Mouse (Mus musculus): ENCODE results near the gene Sgf29.

Gene Sgf29

GRCm38 (mm10) chr7:126642545-126643243 is 6.4 kb upstream of the Sgf29 start:
- DNase-seq (ENCODE audit: low spot score), result no peak

- DNase-seq (ENCODE audit: low spot score), result peak; percentile 16
Measured at GRCm38 (mm10) chr7:126643244-126643617, 5.9 kb upstream of the Sgf29 start.

GRCm38 (mm10) chr7:126644345-126644744 is 4.8 kb upstream of the Sgf29 start:
- DNase-seq (ENCODE audit: low spot score), result no peak

GRCm38 (mm10) chr7:126644914-126645313 is 4.2 kb upstream of the Sgf29 start:
- no peak for DNase-seq (ENCODE audit: low spot score)

- no peak for DNase-seq (ENCODE audit: low spot score)
Measured at GRCm38 (mm10) chr7:126645708-126646107, 3.4 kb upstream of the Sgf29 start.

GRCm38 (mm10) chr7:126648486-126648885 is 623 bp upstream of the Sgf29 start:
- DNase-seq (ENCODE audit: low spot score), result no peak

- no peak for DNase-seq (ENCODE audit: low spot score)
Measured at GRCm38 (mm10) chr7:126650852-126651251, 1.7 kb downstream of the Sgf29 start.

GRCm38 (mm10) chr7:126653991-126654390 is 4.9 kb downstream of the Sgf29 start:
- no peak for DNase-seq (ENCODE audit: low spot score)

GRCm38 (mm10) chr7:126655695-126656094 is 6.6 kb downstream of the Sgf29 start:
- DNase-seq (ENCODE audit: low spot score), result no peak

- no peak for DNase-seq (ENCODE audit: low spot score)
Measured at GRCm38 (mm10) chr7:126657522-126657921, 8.4 kb downstream of the Sgf29 start.

- DNase-seq (ENCODE audit: low spot score), result no peak
Measured at GRCm38 (mm10) chr7:126659771-126660170, 10.7 kb downstream of the Sgf29 start.

- DNase-seq (ENCODE audit: low spot score), result no peak
Measured at GRCm38 (mm10) chr7:126663646-126664045, 14.5 kb downstream of the Sgf29 start.

- DNase-seq (ENCODE audit: low spot score), result no peak
Measured at GRCm38 (mm10) chr7:126665269-126665668, 16.2 kb downstream of the Sgf29 start.

GRCm38 (mm10) chr7:126667495-126668090 is 18.5 kb downstream of the Sgf29 start:
- DNase-seq (ENCODE audit: low spot score), result no peak

GRCm38 (mm10) chr7:126668452-126668851 is 19.3 kb downstream of the Sgf29 start:
- no peak for DNase-seq (ENCODE audit: low spot score)

GRCm38 (mm10) chr7:126670152-126670551 is 21.0 kb downstream of the Sgf29 start:
- DNase-seq (ENCODE audit: low spot score), result no peak

- no peak for DNase-seq (ENCODE audit: low spot score)
Measured at GRCm38 (mm10) chr7:126672111-126672510, 23.0 kb downstream of the Sgf29 start.

- DNase-seq (ENCODE audit: low spot score), result no peak
Measured at GRCm38 (mm10) chr7:126675104-126675503, 26.0 kb downstream of the Sgf29 start.

- no peak for DNase-seq (ENCODE audit: low spot score)
Measured at GRCm38 (mm10) chr7:126676207-126676606, 27.1 kb downstream of the Sgf29 start, which contains the start of gene Sult1a1. Gene Sult1a1 (minus strand): TSS chr7:126676432.

- no peak for DNase-seq (ENCODE audit: low spot score)
Measured at GRCm38 (mm10) chr7:126676631-126677220, 27.6 kb downstream of the Sgf29 start.

- no peak for DNase-seq (ENCODE audit: low spot score)
Measured at GRCm38 (mm10) chr7:126678545-126679341, 29.6 kb downstream of the Sgf29 start.

GRCm38 (mm10) chr7:126679683-126680082 is 30.6 kb downstream of the Sgf29 start:
- DNase-seq (ENCODE audit: low spot score), result no peak

- DNase-seq (ENCODE audit: low spot score), result no peak
Measured at GRCm38 (mm10) chr7:126681221-126681620, 32.1 kb downstream of the Sgf29 start.

All from layer of hippocampus, adult 11-12 months (tissue).